Mouse (Mus musculus) kidney, postnatal 0 days (tissue): Measurements from ENCODE around the gene Polr2j. TPM values are rescaled to one million over a fixed set of nuclear protein-coding genes. Genes with fewer than 3 reads are reported as not detected.
A peak's percentile ranks its signal among the peaks of the same experiment; 100 is the strongest.

Experiments
- ATAC-seq: fragments of 200-750 bp; cut with Nextera tagmentation; replicated peaks from 2 replicates; pipeline ENCODE4 v1.8.0; 2017; ENCODE audit warnings: low read depth, moderate number of reproducible peaks, moderate TSS enrichment, moderate library complexity; ENCODE audit not compliant: low FRiP score
- DNase-seq: peaks from one replicate; pipeline ENCODE4 v3.0.0-alpha.2; 2016; ENCODE audit warnings: low spot score
- H3K27ac ChIP-seq: fragments of 300-500 bp; sonication (generic); 2 replicates; pipeline ENCODE4 v1.5.1; 2014; ENCODE audit warnings: mild to moderate bottlenecking
- H3K27me3 ChIP-seq: fragments of 300-500 bp; sonication (generic); 2 replicates; pipeline ENCODE4 v1.6.1; 2014; ENCODE audit warnings: low read length, mixed read lengths; ENCODE audit not compliant: insufficient read depth
- H3K36me3 ChIP-seq: fragments of 300-500 bp; sonication (generic); 2 replicates; pipeline ENCODE4 v1.6.1; 2014; ENCODE audit warnings: low read length, mixed read lengths; ENCODE audit not compliant: insufficient read depth
- H3K4me1 ChIP-seq: fragments of 300-500 bp; sonication (generic); replicated peaks from 2 replicates; pipeline ENCODE4 v1.6.1; 2014; ENCODE audit warnings: antibody characterized with exemption, low read length, mixed read lengths; ENCODE audit not compliant: insufficient read depth
- H3K4me2 ChIP-seq: fragments of 300-500 bp; sonication (generic); 2 replicates; pipeline ENCODE4 v1.6.1; 2014; ENCODE audit warnings: mild to moderate bottlenecking, low read length, moderate library complexity, mixed read lengths
- H3K4me3 ChIP-seq: fragments of 300-500 bp; sonication (generic); replicated peaks from 2 replicates; pipeline ENCODE4 v1.5.1; 2014; ENCODE audit warnings: low read depth, low read length
- H3K9ac ChIP-seq: fragments of 300-500 bp; sonication (generic); 2 replicates; pipeline ENCODE4 v1.6.1; 2014; ENCODE audit warnings: low read depth, low read length
- H3K9me3 ChIP-seq: fragments of 300-500 bp; sonication (generic); replicated peaks from 2 replicates; pipeline ENCODE4 v1.6.1; 2016; ENCODE audit warnings: low read length, inconsistent platforms, mixed read lengths
- CTCF ChIP-seq: IDR thresholded peaks from 2 replicates; pipeline ENCODE4 v1.5.1; 2016; ENCODE audit warnings: antibody characterized with exemption, low read depth, mild to moderate bottlenecking, moderate library complexity
- WGBS: fragments of 180-500 bp; shearing (Covaris S2); extraction: QIAGEN DNeasy Blood & Tissue Kit; methylation state at CpG from one replicate; pipeline ENCODE4 v1.1.7; 2014; 5-methylcytosine and 5-hydroxymethylcytosine counted together
- polyA plus RNA-seq: library from polyadenylated mRNA; unstranded; fragments of >200 nt; fragmentation: Nextera tagmentation; extraction: Ambion mirVana; gene quantifications from 2 replicates; pipeline ENCODE4 v1.2.1, GENCODE M21; 2015

Polr2j gene
- polyA plus RNA-seq, 1 experiment from 2014 or later = 250 TPM

GRCm38 (mm10) chr5:136077001-136077550, 39.4 kb upstream of the Polr2j start:
- DNase-seq (peak; percentile 41), ATAC-seq (no peak)
- H3K4me1 ChIP-seq = no peaks in the 10 kb centered on the region; the same call in none of the 2 replicates
- no peak for TF ChIP-seq CTCF
- no peaks in the 10 kb centered on the region for H3K27me3 ChIP-seq
- H3K9me3 ChIP-seq = no peaks in the 10 kb centered on the region
- H3K27ac ChIP-seq = peak overlapping the region; percentile 72
- no peak overlapping the region for H3K9ac ChIP-seq
- H3K4me3 ChIP-seq = no peak overlapping the region
- H3K4me2 ChIP-seq = no peak overlapping the region
- H3K36me3 ChIP-seq = no peaks in the 10 kb centered on the region
- 61% methylated on average over 9 of the region's 9 CpGs for WGBS

- Histone ChIP-seq H3K9ac (no peak overlapping the region), H3K4me2 (no peak overlapping the region), H3K4me3 (no peak overlapping the region), H3K4me1 (no peaks in the 10 kb centered on the region; the same call in none of the 2 replicates), H3K9me3 (no peaks in the 10 kb centered on the region), H3K27me3 (no peaks in the 10 kb centered on the region), H3K36me3 (no peaks in the 10 kb centered on the region), H3K27ac (no peak overlapping the region)
- 95% methylated on average over 5 of the region's 5 CpGs for WGBS
- TF ChIP-seq CTCF = no peak
- ATAC-seq (no peak), DNase-seq (no peak)
Observed at GRCm38 (mm10) chr5:136078136-136078535, 38.3 kb upstream of the Polr2j start.

GRCm38 (mm10) chr5:136082345-136082744, 34.1 kb upstream of the Polr2j start:
- no peaks in the 10 kb centered on the region for H3K27me3 ChIP-seq
- ATAC-seq (no peak), DNase-seq (no peak)
- 85% methylated on average over 4 of the region's 4 CpGs for WGBS
- TF ChIP-seq CTCF = peak; percentile 37; the same call in 1 of the 2 replicates
- no peak overlapping the region for H3K4me3 ChIP-seq
- no peaks in the 10 kb centered on the region; the same call in 1 of the 2 replicates for H3K4me1 ChIP-seq
- H3K36me3 ChIP-seq = no peaks in the 10 kb centered on the region
- no peak overlapping the region for H3K4me2 ChIP-seq
- H3K9me3 ChIP-seq = no peaks in the 10 kb centered on the region
- no peak overlapping the region for H3K27ac ChIP-seq
- H3K9ac ChIP-seq = no peak overlapping the region

- Histone ChIP-seq H3K27ac (no peak within 1 kb of the TSS), H3K4me2 (peak within 1 kb of the TSS; percentile 98), H3K4me3 (peak within 1 kb of the TSS; percentile 66), H3K9ac (peak within 1 kb of the TSS; percentile 55; the same call in 1 of the 2 replicates), H3K27me3 (no peaks in the 10 kb centered on the region), H3K36me3 (no peaks in the 10 kb centered on the region), H3K4me1 (no peaks in the 10 kb centered on the region), H3K9me3 (no peaks in the 10 kb centered on the region)
- under 1% methylated on average over 28 of the region's 28 CpGs for WGBS
- TF ChIP-seq CTCF = no peak; the same call in 1 of the 2 replicates
- DNase-seq (peak; percentile 96), ATAC-seq (peak; percentile 92)
Observed at GRCm38 (mm10) chr5:136083669-136084107, 32.7 kb upstream of the Polr2j start, which contains the start of gene Rasa4. Rasa4 (plus strand) TSS chr5:136083916.

- peak overlapping the region; percentile 98 for H3K4me2 ChIP-seq
- H3K36me3 ChIP-seq = no peaks in the 10 kb centered on the region
- DNase-seq (peak; percentile 22), ATAC-seq (peak; percentile 19; the same call in 1 of the 2 replicates)
- no peaks in the 10 kb centered on the region for H3K4me1 ChIP-seq
- no peak for TF ChIP-seq CTCF
- 3% methylated on average over 23 of the region's 23 CpGs for WGBS
- peak overlapping the region; percentile 66 for H3K4me3 ChIP-seq
- H3K27ac ChIP-seq = no peak overlapping the region
- peak overlapping the region; percentile 55; the same call in 1 of the 2 replicates for H3K9ac ChIP-seq
- H3K27me3 ChIP-seq = no peaks in the 10 kb centered on the region
- H3K9me3 ChIP-seq = no peaks in the 10 kb centered on the region
Observed at GRCm38 (mm10) chr5:136084144-136084881, 32.1 kb upstream of the Polr2j start.

- Histone ChIP-seq H3K4me1 (no peaks in the 10 kb centered on the region), H3K36me3 (no peaks in the 10 kb centered on the region), H3K4me2 (peak overlapping the region; percentile 98), H3K27ac (no peak overlapping the region), H3K27me3 (no peaks in the 10 kb centered on the region), H3K4me3 (peak overlapping the region; percentile 66), H3K9me3 (no peaks in the 10 kb centered on the region), H3K9ac (0 out of 2 replicates have a peak overlapping the region, but pooled peaks have one; percentile 55)
- TF ChIP-seq CTCF = no peak
- 13% methylated on average over 20 of the region's 21 CpGs for WGBS
- peak; percentile 35 for ATAC-seq
- DNase-seq = peak; percentile 53
Observed at GRCm38 (mm10) chr5:136084891-136085651, 31.4 kb upstream of the Polr2j start.
